Mouse (Mus musculus): ENCODE data around the gene Gpc5. TPM values are rescaled to one million over a fixed set of nuclear protein-coding genes. Genes with fewer than 3 reads are reported as not detected.

Gene Gpc5
- total and polyA plus RNA-seq, 3 experiments, result 0.14 TPM; not detected in 2

DNA sequence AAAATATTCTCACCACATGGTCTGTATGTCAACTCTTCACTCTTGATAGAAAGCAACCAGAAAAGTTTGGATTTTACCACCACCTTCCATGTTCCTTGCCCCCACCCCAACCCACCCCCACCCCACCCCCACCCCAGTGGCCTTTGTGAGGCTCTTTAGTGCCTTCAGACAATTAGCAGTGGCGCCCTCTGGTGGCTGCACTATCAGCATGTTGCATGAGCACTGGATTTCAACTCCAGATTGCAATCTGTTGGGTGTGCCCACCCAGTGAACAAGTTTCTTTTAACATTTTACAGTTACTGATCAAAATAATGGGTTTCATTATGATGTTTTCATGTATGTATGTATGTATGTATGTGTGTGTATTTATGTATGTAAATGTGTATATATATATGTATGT lies 279.1 kb downstream of the Gpc5 start:
- H3K4me2 ChIP-seq (ENCODE audit: insufficient read depth, low read depth, poor library complexity, severe bottlenecking), result no peak overlapping the region
- no peaks in the 10 kb centered on the region for H3K36me3 ChIP-seq (replicated peaks in 1 of 2; ENCODE audit: control insufficient read depth in 1 of 2, insufficient read depth in 1 of 2, low read length in 1 of 2)
- no peak overlapping the region for H3K27ac ChIP-seq (ENCODE audit: insufficient read depth, low read depth)
- H3K4me3 ChIP-seq (replicated peaks in 1 of 3; ENCODE audit: low read depth in 2 of 3, low read length in 2 of 3, poor library complexity in 1 of 3), result no peak overlapping the region
- TF ChIP-seq CTCF (conservative IDR thresholded peaks at IDR 0.05 in 1 of 2, IDR thresholded peaks at IDR 0.05 in 1 of 2; ENCODE audit: low read depth in 2 of 2, low read length in 2 of 2) (peak in 1 of 2 experiments; percentile 55; a peak in 2 of 4 replicates), SMC3 (IDR thresholded peaks at IDR 0.05; ENCODE audit: low read depth, low read length) (peak; percentile 41), MYC (IDR thresholded peaks at IDR 0.05; ENCODE audit: low read depth, low read length) (no peak), RAD21 (IDR thresholded peaks at IDR 0.05; ENCODE audit: low read depth, low read length) (peak; percentile 10), SIN3A (IDR thresholded peaks at IDR 0.05; ENCODE audit: low read length) (no peak), EP300 (IDR thresholded peaks at IDR 0.05; ENCODE audit: low read length) (no peak), ZNF384 (IDR thresholded peaks at IDR 0.05; ENCODE audit: low read depth, low read length) (no peak), IRF4 (IDR thresholded peaks at IDR 0.05; ENCODE audit: low read depth, low read length) (no peak), MEF2A (IDR thresholded peaks at IDR 0.05; ENCODE audit: borderline replicate concordance, low read depth, low read length) (no peak)
- in situ Hi-C loops (cut with MboI; ENCODE audit: low pct_ligation_motif_present, low pct_unique_long_range_greater_than_20kb, low sequenced_read_pairs) (no loop called here), dilution Hi-C loops (cut with MboI; ENCODE audit: extremely low pct_ligation_motif_present, extremely low pct_unique_long_range_greater_than_20kb, low sequenced_read_pairs) (no loop called here)
- peaks cover 4% of the 10 kb centered on the region for H3K9me3 ChIP-seq (replicated peaks; ENCODE audit: low read length)
- H3K79me2 ChIP-seq (replicated peaks; ENCODE audit: control insufficient read depth, extremely low read depth, insufficient read depth, poor library complexity, severe bottlenecking), result no peaks in the 10 kb centered on the region
- H3K27me3 ChIP-seq (replicated peaks), result no peaks in the 10 kb centered on the region
- H3K9ac ChIP-seq (ENCODE audit: insufficient read depth, low read depth), result no peak overlapping the region
- H3K4me1 ChIP-seq (ENCODE audit: control insufficient read depth in 1 of 2, insufficient read depth in 2 of 2), result no peaks in the 10 kb centered on the region
- DNase-seq (ENCODE audit: extremely low read depth), result peak; percentile 49

DNA sequence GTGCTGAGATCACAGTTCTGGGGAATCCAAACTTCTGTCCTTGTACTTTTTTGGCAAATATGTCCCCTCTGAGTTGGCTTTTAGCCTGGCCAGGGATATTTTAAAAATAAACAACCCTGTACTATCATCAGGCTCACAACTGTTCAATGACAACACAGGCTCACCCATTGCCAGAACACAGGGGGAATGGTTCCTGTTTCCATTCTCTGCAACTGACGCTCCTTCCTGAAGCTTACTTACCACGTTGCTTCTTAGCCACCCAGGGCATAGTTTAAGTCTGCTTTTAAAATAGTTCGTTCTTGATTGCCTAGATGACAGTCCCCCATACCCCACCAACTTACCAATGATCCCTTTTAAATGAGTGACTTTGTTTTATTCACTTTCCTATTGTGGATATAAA lies 299.8 kb downstream of the Gpc5 start:
- dilution Hi-C loops (cut with MboI; ENCODE audit: extremely low pct_ligation_motif_present, extremely low pct_unique_long_range_greater_than_20kb, low sequenced_read_pairs), result no loop called here
- H3K4me3 ChIP-seq (replicated peaks in 1 of 3; ENCODE audit: low read depth in 2 of 3, low read length in 2 of 3, poor library complexity in 1 of 3), result no peak overlapping the region
- no peak overlapping the region for H3K27ac ChIP-seq (ENCODE audit: insufficient read depth, low read depth)
- H3K4me2 ChIP-seq (ENCODE audit: insufficient read depth, low read depth, poor library complexity, severe bottlenecking), result no peak overlapping the region
- no peak for DNase-seq (ENCODE audit: extremely low read depth)
- TF ChIP-seq NELFE (IDR thresholded peaks at IDR 0.05; ENCODE audit: low read depth, low read length) (no peak), KAT2A (IDR thresholded peaks at IDR 0.05; ENCODE audit: insufficient replicate concordance, low read length) (no peak), RCOR1 (conservative IDR thresholded peaks at IDR 0.05; ENCODE audit: low read depth, low read length) (no peak), MEF2A (IDR thresholded peaks at IDR 0.05; ENCODE audit: borderline replicate concordance, low read depth, low read length) (no peak), CTCF (conservative IDR thresholded peaks at IDR 0.05 in 1 of 2, IDR thresholded peaks at IDR 0.05 in 1 of 2; ENCODE audit: low read depth in 2 of 2, low read length in 2 of 2) (no peak), MAFK (IDR thresholded peaks at IDR 0.05; ENCODE audit: insufficient replicate concordance, low read length) (no peak), EP300 (IDR thresholded peaks at IDR 0.05; ENCODE audit: low read length) (no peak), TCF12 (IDR thresholded peaks at IDR 0.05; ENCODE audit: low read depth, low read length) (no peak), SMC3 (IDR thresholded peaks at IDR 0.05; ENCODE audit: low read depth, low read length) (no peak), NRF1 (IDR thresholded peaks at IDR 0.05; ENCODE audit: low read depth, low read length) (no peak), MAZ (IDR thresholded peaks at IDR 0.05; ENCODE audit: low read depth, low read length) (no peak), USF1 (IDR thresholded peaks at IDR 0.05; ENCODE audit: low read depth, low read length) (no peak), ZKSCAN1 (IDR thresholded peaks at IDR 0.05; ENCODE audit: borderline replicate concordance, low read depth, low read length) (no peak), CHD1 (IDR thresholded peaks at IDR 0.05; ENCODE audit: low read depth, low read length) (no peak), MXI1 (IDR thresholded peaks at IDR 0.05; ENCODE audit: low read depth, low read length) (no peak), MYC (IDR thresholded peaks at IDR 0.05; ENCODE audit: low read depth, low read length) (no peak), USF2 (conservative IDR thresholded peaks at IDR 0.05; ENCODE audit: low read depth, low read length) (no peak), ZNF384 (IDR thresholded peaks at IDR 0.05; ENCODE audit: low read depth, low read length) (no peak)
- H3K79me2 ChIP-seq (replicated peaks; ENCODE audit: control insufficient read depth, extremely low read depth, insufficient read depth, poor library complexity, severe bottlenecking), result no peaks in the 10 kb centered on the region
- H3K36me3 ChIP-seq (replicated peaks in 1 of 2; ENCODE audit: control insufficient read depth in 1 of 2, insufficient read depth in 1 of 2, low read length in 1 of 2), result no peaks in the 10 kb centered on the region
- H3K27me3 ChIP-seq (replicated peaks), result no peaks in the 10 kb centered on the region
- H3K9ac ChIP-seq (ENCODE audit: insufficient read depth, low read depth), result no peak overlapping the region
- no peaks in the 10 kb centered on the region for H3K4me1 ChIP-seq (ENCODE audit: control insufficient read depth in 1 of 2, insufficient read depth in 2 of 2)
- in situ Hi-C loops (cut with MboI; ENCODE audit: low pct_ligation_motif_present, low pct_unique_long_range_greater_than_20kb, low sequenced_read_pairs), result loop anchor here (10.0 to 25.0 kb wide), 2 partner anchors 305 to 377 kb away; partner anchors contain the start of gene Gpc5
- peaks cover 8% of the 10 kb centered on the region for H3K9me3 ChIP-seq (replicated peaks; ENCODE audit: low read length)

All from CH12.LX (cell line).